Mouse (Mus musculus): ENCODE measurements at regions not wholly inside any gene's neighbourhood (a gene's known extent, or its start where the extent isn't known, plus 50 kb on each side); places are given as distances from the start of the nearest gene placed in this dataset.

GRCm38 (mm10) chr10:21741976-21742745 lies 139.8 kb upstream of the Sgk1 start:
- H3K4me3 ChIP-seq, result no peak overlapping the region
- H3K36me3 ChIP-seq, result no peaks in the 10 kb centered on the region
- no peak overlapping the region for H3K27ac ChIP-seq
- DNase-seq (ENCODE audit: low spot score), result no peak
- H3K4me1 ChIP-seq (replicated peaks), result peaks cover 4% of the 10 kb centered on the region; the same call in 1 of the 2 replicates
- WGBS, result 92% methylated on average over 23 of the region's 23 CpGs
- H3K27me3 ChIP-seq (ENCODE audit: insufficient read depth, poor library complexity, severe bottlenecking), result no peaks in the 10 kb centered on the region
- H3K9me3 ChIP-seq, result no peaks in the 10 kb centered on the region

- H3K9me3 ChIP-seq, result no peaks in the 10 kb centered on the region
- H3K4me1 ChIP-seq (replicated peaks), result peaks cover 9% of the 10 kb centered on the region
- H3K27ac ChIP-seq, result no peak overlapping the region
- WGBS, result 89% methylated on average over 4 of the region's 4 CpGs
- H3K27me3 ChIP-seq (ENCODE audit: insufficient read depth, poor library complexity, severe bottlenecking), result no peaks in the 10 kb centered on the region
- no peak overlapping the region for H3K4me3 ChIP-seq
- H3K36me3 ChIP-seq, result no peaks in the 10 kb centered on the region
- DNase-seq (ENCODE audit: low spot score), result no peak
Observed at GRCm38 (mm10) chr10:21743396-21743795, 138.6 kb upstream of the Sgk1 start.

GRCm38 (mm10) chr10:21744341-21744955 lies 137.5 kb upstream of the Sgk1 start:
- 72% methylated on average over 6 of the region's 6 CpGs for WGBS
- no peaks in the 10 kb centered on the region for H3K27me3 ChIP-seq (ENCODE audit: insufficient read depth, poor library complexity, severe bottlenecking)
- no peaks in the 10 kb centered on the region for H3K36me3 ChIP-seq
- no peak overlapping the region for H3K27ac ChIP-seq
- H3K9me3 ChIP-seq, result no peaks in the 10 kb centered on the region
- DNase-seq (ENCODE audit: low spot score), result no peak
- no peak overlapping the region for H3K4me3 ChIP-seq
- peaks cover 9% of the 10 kb centered on the region for H3K4me1 ChIP-seq (replicated peaks)

- Histone ChIP-seq H3K27me3 (ENCODE audit: insufficient read depth, poor library complexity, severe bottlenecking) (no peaks in the 10 kb centered on the region), H3K9me3 (no peaks in the 10 kb centered on the region), H3K4me3 (no peak overlapping the region), H3K36me3 (no peaks in the 10 kb centered on the region), H3K27ac (no peak overlapping the region), H3K4me1 (replicated peaks) (peaks cover 9% of the 10 kb centered on the region)
- no peak for DNase-seq (ENCODE audit: low spot score)
- 10% methylated on average over 4 of the region's 4 CpGs for WGBS
Observed at GRCm38 (mm10) chr10:21745940-21746487, 136.0 kb upstream of the Sgk1 start.

GRCm38 (mm10) chr10:21746713-21747112 lies 135.3 kb upstream of the Sgk1 start:
- WGBS, result 10% methylated on average over 9 of the region's 9 CpGs

GRCm38 (mm10) chr10:21751326-21751725 lies 130.7 kb upstream of the Sgk1 start:
- DNase-seq (ENCODE audit: low spot score), result no peak
- Histone ChIP-seq H3K27ac (no peak overlapping the region), H3K27me3 (ENCODE audit: insufficient read depth, poor library complexity, severe bottlenecking) (no peaks in the 10 kb centered on the region), H3K9me3 (no peaks in the 10 kb centered on the region), H3K4me1 (replicated peaks) (peaks cover 9% of the 10 kb centered on the region), H3K4me3 (no peak overlapping the region), H3K36me3 (no peaks in the 10 kb centered on the region)
- 84% methylated on average over 6 of the region's 6 CpGs for WGBS

More at GRCm38 (mm10) chr10:21746713-21747112, 135.3 kb upstream of the Sgk1 start:
- no peak overlapping the region for H3K4me3 ChIP-seq
- no peak overlapping the region for H3K27ac ChIP-seq
- H3K9me3 ChIP-seq, result no peaks in the 10 kb centered on the region
- DNase-seq (ENCODE audit: low spot score), result no peak
- no peaks in the 10 kb centered on the region for H3K36me3 ChIP-seq
- H3K27me3 ChIP-seq (ENCODE audit: insufficient read depth, poor library complexity, severe bottlenecking), result no peaks in the 10 kb centered on the region
- H3K4me1 ChIP-seq (replicated peaks), result peaks cover 9% of the 10 kb centered on the region

GRCm38 (mm10) chr10:21752392-21752791 lies 129.6 kb upstream of the Sgk1 start:
- no peak for DNase-seq (ENCODE audit: low spot score)
- no peaks in the 10 kb centered on the region for H3K27me3 ChIP-seq (ENCODE audit: insufficient read depth, poor library complexity, severe bottlenecking)
- no peaks in the 10 kb centered on the region for H3K9me3 ChIP-seq
- WGBS, result 61% methylated on average over 3 of the region's 3 CpGs
- no peak overlapping the region for H3K27ac ChIP-seq
- no peaks in the 10 kb centered on the region for H3K36me3 ChIP-seq
- peaks cover 3% of the 10 kb centered on the region; the same call in 1 of the 2 replicates for H3K4me1 ChIP-seq (replicated peaks)
- no peak overlapping the region for H3K4me3 ChIP-seq

GRCm38 (mm10) chr10:21754763-21755548 lies 127.0 kb upstream of the Sgk1 start:
- no peaks in the 10 kb centered on the region for H3K9me3 ChIP-seq
- H3K27ac ChIP-seq, result no peak overlapping the region
- DNase-seq (ENCODE audit: low spot score), result no peak
- H3K36me3 ChIP-seq, result no peaks in the 10 kb centered on the region
- WGBS, result 66% methylated on average over 12 of the region's 12 CpGs
- no peaks in the 10 kb centered on the region; the same call in 1 of the 2 replicates for H3K4me1 ChIP-seq (replicated peaks)
- no peaks in the 10 kb centered on the region for H3K27me3 ChIP-seq (ENCODE audit: insufficient read depth, poor library complexity, severe bottlenecking)
- no peak overlapping the region for H3K4me3 ChIP-seq

GRCm38 (mm10) chr10:21755717-21756116 lies 126.3 kb upstream of the Sgk1 start:
- DNase-seq (ENCODE audit: low spot score), result no peak
- Histone ChIP-seq H3K9me3 (no peaks in the 10 kb centered on the region), H3K27ac (no peak overlapping the region), H3K4me3 (no peak overlapping the region), H3K36me3 (no peaks in the 10 kb centered on the region), H3K27me3 (ENCODE audit: insufficient read depth, poor library complexity, severe bottlenecking) (no peaks in the 10 kb centered on the region), H3K4me1 (replicated peaks) (no peaks in the 10 kb centered on the region; the same call in 1 of the 2 replicates)
- 93% methylated on average over 4 of the region's 4 CpGs for WGBS

- H3K36me3 ChIP-seq, result no peaks in the 10 kb centered on the region
- H3K27me3 ChIP-seq (ENCODE audit: insufficient read depth, poor library complexity, severe bottlenecking), result no peaks in the 10 kb centered on the region
- no peaks in the 10 kb centered on the region for H3K9me3 ChIP-seq
- WGBS, result 88% methylated on average over 7 of the region's 7 CpGs
- H3K27ac ChIP-seq, result no peak overlapping the region
- H3K4me1 ChIP-seq (replicated peaks), result no peaks in the 10 kb centered on the region; the same call in 1 of the 2 replicates
- DNase-seq (ENCODE audit: low spot score), result no peak
- H3K4me3 ChIP-seq, result no peak overlapping the region
Observed at GRCm38 (mm10) chr10:21756811-21757210, 125.2 kb upstream of the Sgk1 start.

GRCm38 (mm10) chr10:21758122-21758521 lies 123.9 kb upstream of the Sgk1 start:
- Histone ChIP-seq H3K4me3 (no peak overlapping the region), H3K4me1 (replicated peaks) (no peaks in the 10 kb centered on the region; the same call in 1 of the 2 replicates), H3K27me3 (ENCODE audit: insufficient read depth, poor library complexity, severe bottlenecking) (no peaks in the 10 kb centered on the region), H3K36me3 (no peaks in the 10 kb centered on the region), H3K27ac (no peak overlapping the region), H3K9me3 (no peaks in the 10 kb centered on the region)
- no peak for DNase-seq (ENCODE audit: low spot score)
- 82% methylated on average over 6 of the region's 6 CpGs for WGBS

- 94% methylated on average over 5 of the region's 5 CpGs for WGBS
- no peak overlapping the region for H3K27ac ChIP-seq
- H3K4me3 ChIP-seq, result no peak overlapping the region
- H3K36me3 ChIP-seq, result no peaks in the 10 kb centered on the region
- H3K9me3 ChIP-seq, result no peaks in the 10 kb centered on the region
- no peaks in the 10 kb centered on the region for H3K27me3 ChIP-seq (ENCODE audit: insufficient read depth, poor library complexity, severe bottlenecking)
- no peak for DNase-seq (ENCODE audit: low spot score)
- no peaks in the 10 kb centered on the region for H3K4me1 ChIP-seq (replicated peaks)
Observed at GRCm38 (mm10) chr10:21762516-21762915, 119.5 kb upstream of the Sgk1 start.
